Mouse (Mus musculus) right cerebral cortex, adult 2 months (tissue): ENCODE results near the gene Gm45261.

Experiments
- DNase-seq, 2 experiments: peaks; one replicate each; pipeline ENCODE4 v3.0.0; 2021 to 2022; ENCODE audit warnings: low spot score in 2 of 2

Gene Gm45261

DNA sequence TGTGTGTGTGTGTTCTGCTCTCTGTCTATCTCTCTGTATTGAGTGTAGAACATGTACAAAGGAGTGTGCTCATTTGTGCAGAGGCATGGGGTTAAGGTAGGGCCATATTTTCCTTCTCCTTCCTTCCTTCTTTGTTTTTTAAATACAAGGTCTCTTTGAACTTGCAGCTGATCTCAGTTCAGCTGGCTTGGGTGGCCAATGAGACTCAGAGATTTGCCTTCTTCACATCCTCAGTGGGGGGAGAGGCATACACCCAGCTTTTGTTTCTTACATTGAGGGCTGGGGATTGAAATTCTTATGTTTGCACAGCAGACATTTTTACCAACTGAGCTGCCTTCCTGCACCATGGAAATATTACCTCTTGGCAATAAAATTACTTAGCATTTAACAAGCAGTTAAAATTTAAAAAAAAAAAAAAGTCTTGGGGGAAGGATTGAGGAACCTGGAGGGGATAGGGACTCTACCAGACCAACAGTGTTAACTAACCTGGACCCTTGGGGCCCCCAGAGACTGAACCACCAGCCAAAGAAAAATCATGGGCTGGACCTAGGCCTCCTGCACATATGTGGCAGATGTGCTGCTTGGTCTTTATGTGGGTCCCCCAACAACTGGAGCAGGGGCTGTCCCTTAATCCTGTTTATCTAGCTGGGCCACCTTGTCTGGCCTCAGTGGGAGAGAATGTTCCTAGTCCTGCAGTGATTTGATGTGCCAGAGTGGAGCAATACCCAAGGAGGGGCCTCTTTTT lies 50.8 kb downstream of the Gm45261 start:
- DNase-seq: no peak

DNA sequence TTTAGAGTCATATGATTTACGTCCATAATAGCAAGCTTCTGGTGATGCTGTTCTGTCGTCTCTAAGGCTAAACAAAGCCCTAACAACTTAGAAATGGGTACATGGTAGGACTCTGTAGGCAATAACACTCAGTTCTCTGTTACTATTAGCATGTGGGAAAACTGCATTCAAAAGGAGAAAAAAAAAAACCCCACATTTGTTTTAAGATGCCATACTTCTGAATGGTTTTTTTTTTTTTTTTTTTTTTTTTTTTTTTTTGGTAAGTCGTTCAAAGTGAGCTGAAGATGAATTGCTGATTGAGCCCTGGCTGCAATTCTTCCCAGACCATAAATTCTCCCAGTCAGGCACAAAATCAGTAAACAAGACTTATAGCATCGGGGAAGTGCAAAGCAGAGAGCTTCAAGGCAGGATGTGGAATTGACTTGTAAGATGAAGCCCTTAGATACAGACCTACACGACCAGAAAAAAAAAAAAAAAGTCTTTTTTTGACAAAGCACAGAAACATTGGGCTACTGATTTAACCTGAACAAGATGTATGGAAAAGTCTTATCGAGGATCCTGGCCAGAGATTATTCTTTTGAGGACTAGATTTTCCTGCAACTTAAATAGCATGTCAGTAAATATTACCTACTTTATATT lies 51.7 kb downstream of the Gm45261 start:
- no peak for DNase-seq

DNA sequence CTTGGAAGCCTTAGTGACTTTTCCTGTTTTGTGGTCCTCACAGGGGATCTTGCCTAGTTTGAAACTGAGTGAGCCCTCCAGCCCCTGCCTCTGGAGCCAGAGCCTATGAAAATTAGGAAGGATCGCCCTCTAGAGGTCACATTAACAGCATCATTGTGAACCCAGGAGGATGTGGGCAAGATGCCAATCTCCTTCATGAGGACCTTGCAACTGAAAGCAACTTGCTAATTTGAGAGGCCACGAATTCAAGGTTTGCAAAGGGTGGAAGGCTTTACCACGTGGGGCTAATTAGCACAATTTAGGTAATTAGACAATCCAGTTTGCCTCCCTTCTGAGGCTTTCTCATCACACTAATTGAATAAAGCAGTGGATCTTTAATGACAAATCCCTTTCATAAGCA lies 52.7 kb downstream of the Gm45261 start:
- DNase-seq: peak; percentile 63 to 68

DNA sequence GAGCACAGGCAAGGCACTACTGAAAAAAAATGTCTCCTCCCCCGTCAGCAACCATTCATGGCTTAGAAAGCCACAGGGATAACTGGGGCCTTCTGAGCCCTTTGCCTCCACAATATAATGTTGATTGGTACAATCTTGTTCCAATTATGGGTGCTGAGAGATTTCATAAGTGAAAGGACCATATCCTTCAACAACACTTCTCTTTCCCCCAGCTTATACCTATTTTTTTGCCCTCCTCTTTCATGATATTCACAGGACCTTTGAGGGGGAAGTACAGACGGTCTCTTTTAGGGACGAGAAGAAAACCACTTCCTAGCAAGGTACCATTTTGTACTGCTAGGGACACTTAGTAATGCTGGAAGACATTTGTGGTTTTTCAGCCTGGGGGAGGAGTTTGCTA lies 57.1 kb downstream of the Gm45261 start:
- DNase-seq: no peak

DNA sequence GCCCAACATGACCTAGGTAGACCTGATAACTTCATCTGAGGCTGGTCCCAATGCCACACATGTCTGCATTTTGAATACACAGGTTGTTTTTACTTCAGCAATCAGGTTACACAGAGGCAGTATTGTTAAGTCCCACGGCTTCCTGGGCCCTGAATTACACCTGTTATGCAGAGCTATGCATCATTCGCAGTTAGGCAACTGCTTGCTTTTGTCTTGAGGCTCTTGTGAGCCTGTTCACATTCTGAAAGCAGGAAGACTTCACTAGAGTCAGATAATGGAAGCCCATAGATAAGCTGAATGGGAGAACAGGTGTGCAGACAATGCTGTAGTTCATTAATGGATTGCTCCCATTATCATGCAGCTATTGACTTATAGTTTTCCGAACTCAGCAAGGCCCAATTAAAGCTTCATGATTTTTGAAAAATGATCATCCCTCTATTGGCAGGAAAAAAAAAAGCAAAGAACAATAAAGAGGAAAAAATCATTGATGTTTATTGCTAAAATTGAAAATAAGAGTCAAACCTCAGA lies 57.8 kb downstream of the Gm45261 start:
- DNase-seq: no peak

DNA sequence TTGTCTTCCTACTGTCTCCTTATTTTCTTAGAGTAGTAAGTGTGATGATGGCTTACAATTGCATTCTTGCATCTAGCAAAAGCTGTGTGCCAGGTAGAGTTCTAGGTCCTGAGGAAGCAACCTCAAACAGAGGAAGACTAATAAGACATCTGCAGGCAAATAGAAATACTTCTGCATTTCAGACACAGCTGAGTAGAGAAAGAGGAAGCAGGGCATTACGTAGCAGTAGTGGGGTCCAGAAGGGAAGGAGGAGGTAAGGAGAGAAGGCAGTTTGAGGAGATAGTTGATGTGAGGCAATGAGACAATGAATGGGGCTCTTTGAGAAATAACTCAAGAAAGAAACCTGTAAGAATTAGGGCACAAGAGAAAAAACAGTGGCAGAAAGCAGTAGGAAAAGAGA lies 59.3 kb downstream of the Gm45261 start:
- DNase-seq: no peak
